Mouse (Mus musculus) C2C12 (cell line): Measurements from ENCODE around the gene Ung.

Experiments
- CTCF ChIP-seq: IDR thresholded peaks from one replicate; pipeline ENCODE4 v1.5.1; 2011; ENCODE audit not compliant: control insufficient read depth, insufficient read depth, insufficient read length
- MYOG ChIP-seq: IDR thresholded peaks from one replicate; pipeline ENCODE4 v1.6.1; 2011; ENCODE audit not compliant: control insufficient read depth, insufficient read length; ENCODE audit errors: extremely low read depth

- TF ChIP-seq MYOG = no peak
- TF ChIP-seq CTCF = no peak
Observed at GRCm38 (mm10) chr5:114129550-114130210, 506 bp upstream of the Ung start.
